Mouse (Mus musculus): ENCODE measurements around the gene Aqp3.
"Not testable (repeated sequence)": the region's sequence is repeated elsewhere in the genome, so short reads cannot be mapped to it uniquely, and the experiment has no call there.

DNA sequence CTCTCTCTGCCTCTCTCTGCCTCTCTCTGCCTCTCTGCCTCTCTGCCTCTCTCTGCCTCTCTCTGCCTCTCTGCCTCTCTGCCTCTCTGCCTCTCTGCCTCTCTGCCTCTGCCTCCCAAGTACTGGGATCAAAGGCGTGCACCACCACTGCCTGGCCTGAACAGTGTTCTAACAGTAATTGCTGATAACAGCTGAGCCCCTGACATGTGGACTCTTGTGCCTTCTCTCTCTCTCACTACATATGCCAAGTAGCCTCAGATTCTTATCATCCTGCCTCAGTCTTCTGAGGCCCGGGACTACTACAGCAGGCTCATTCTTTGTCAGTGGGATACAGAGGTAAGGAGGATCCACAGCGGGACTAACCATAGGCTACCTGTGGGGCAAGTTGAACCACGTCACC is 15.2 kb downstream of the Aqp3 start:
- not testable (repeated sequence) for TF ChIP-seq EP300 (IDR thresholded peaks at IDR 0.05; ENCODE audit: insufficient read depth, low read depth, low read length); CTCF (IDR thresholded peaks at IDR 0.05; ENCODE audit: low read depth, low read length)

All from ES-Bruce4 (cell line).